Mouse (Mus musculus) lung, embryonic 14.5 days (tissue): ENCODE results near the gene Mex3d. TPM values are rescaled to one million over a fixed set of nuclear protein-coding genes. Genes with fewer than 3 reads are reported as not detected.
A peak's percentile ranks its signal among the peaks of the same experiment; 100 is the strongest.

Experiments
- ATAC-seq: fragments of 200-750 bp; cut with Nextera tagmentation; 2 replicates; pipeline ENCODE4 v1.8.0; 2017; ENCODE audit warnings: mild to moderate bottlenecking, moderate TSS enrichment, moderate library complexity; ENCODE audit not compliant: insufficient read depth
- DNase-seq: peaks from one replicate; pipeline ENCODE4 v3.0.0-alpha.2; 2015
- H3K27ac ChIP-seq: fragments of 300-500 bp; sonication (generic); 2 replicates; pipeline ENCODE4 v1.5.1; 2014; ENCODE audit warnings: low read depth, mild to moderate bottlenecking, moderate library complexity
- H3K27me3 ChIP-seq: fragments of 300-500 bp; sonication (generic); 2 replicates; pipeline ENCODE4 v1.6.1; 2014; ENCODE audit warnings: low read length, control low read depth; ENCODE audit not compliant: insufficient read depth
- H3K36me3 ChIP-seq: fragments of 300-500 bp; sonication (generic); 2 replicates; pipeline ENCODE4 v1.6.1; 2014; ENCODE audit warnings: control low read depth; ENCODE audit not compliant: insufficient read depth
- H3K4me1 ChIP-seq: fragments of 300-500 bp; sonication (generic); 2 replicates; pipeline ENCODE4 v1.6.1; 2014; ENCODE audit warnings: antibody characterized with exemption, control low read depth; ENCODE audit not compliant: insufficient read depth
- H3K4me2 ChIP-seq: fragments of 300-500 bp; sonication (generic); 2 replicates; pipeline ENCODE4 v1.6.1; 2014; ENCODE audit warnings: mild to moderate bottlenecking
- H3K4me3 ChIP-seq: fragments of 300-500 bp; sonication (generic); 2 replicates; pipeline ENCODE4 v1.5.1; 2014; ENCODE audit warnings: low read depth, low read length
- H3K9ac ChIP-seq: fragments of 300-500 bp; sonication (generic); 2 replicates; pipeline ENCODE4 v1.6.1; 2014
- H3K9me3 ChIP-seq: fragments of 300-500 bp; sonication (generic); 2 replicates; pipeline ENCODE4 v1.6.1; 2016; ENCODE audit warnings: low read depth, low read length, control low read depth
- CTCF ChIP-seq: IDR thresholded peaks from 2 replicates; pipeline ENCODE4 v1.5.1; 2016; ENCODE audit warnings: antibody characterized with exemption, low read depth
- WGBS: fragments of 180-500 bp; shearing (Covaris S2); extraction: QIAGEN DNeasy Blood & Tissue Kit; methylation state at CpG from one replicate; pipeline ENCODE4 v1.1.7; 2014; 5-methylcytosine and 5-hydroxymethylcytosine counted together
- polyA plus RNA-seq: library from polyadenylated mRNA; unstranded; fragments of >200 nt; fragmentation: Nextera tagmentation; extraction: Ambion mirVana; gene quantifications from 2 replicates; pipeline ENCODE4 v1.2.1, GENCODE M21; 2014

Mex3d gene
- polyA plus RNA-seq, 1 experiment from 2014 or later = 8.6 TPM

GRCm38 (mm10) chr10:80395025-80395627 lies 7.7 kb upstream of the Mex3d start:
- no peaks in the 10 kb centered on the region for H3K27me3 ChIP-seq
- H3K4me2 ChIP-seq = no peak overlapping the region
- no peak for ATAC-seq
- H3K9ac ChIP-seq = no peak overlapping the region
- peaks cover 68% of the 10 kb centered on the region for H3K36me3 ChIP-seq
- H3K27ac ChIP-seq = no peak overlapping the region
- WGBS = 94% methylated on average over 35 of the region's 35 CpGs
- no peak for DNase-seq
- TF ChIP-seq CTCF = no peak
- H3K4me1 ChIP-seq = peaks cover 10% of the 10 kb centered on the region; the same call in 1 of the 2 replicates
- no peaks in the 10 kb centered on the region for H3K9me3 ChIP-seq
- no peak overlapping the region for H3K4me3 ChIP-seq

- Histone ChIP-seq H3K36me3 (peaks cover 68% of the 10 kb centered on the region), H3K27me3 (no peaks in the 10 kb centered on the region), H3K4me3 (no peak overlapping the region), H3K9me3 (no peaks in the 10 kb centered on the region), H3K9ac (no peak overlapping the region), H3K27ac (no peak overlapping the region), H3K4me2 (no peak overlapping the region), H3K4me1 (peaks cover 5% of the 10 kb centered on the region; the same call in 1 of the 2 replicates)
- DNase-seq = no peak
- WGBS = 88% methylated on average over 5 of the region's 5 CpGs
- TF ChIP-seq CTCF = no peak
- no peak for ATAC-seq
Measured at GRCm38 (mm10) chr10:80392687-80393086, 5.2 kb upstream of the Mex3d start.

- Histone ChIP-seq H3K27me3 (no peaks in the 10 kb centered on the region), H3K36me3 (peaks cover 52% of the 10 kb centered on the region), H3K4me2 (no peak overlapping the region), H3K27ac (no peak overlapping the region), H3K4me3 (no peak overlapping the region), H3K9me3 (no peaks in the 10 kb centered on the region), H3K4me1 (no peaks in the 10 kb centered on the region), H3K9ac (no peak overlapping the region)
- WGBS = 72% methylated on average over 9 of the region's 9 CpGs
- no peak for DNase-seq
- no peak for TF ChIP-seq CTCF
- no peak for ATAC-seq
Measured at GRCm38 (mm10) chr10:80390697-80391096, 3.2 kb upstream of the Mex3d start.

GRCm38 (mm10) chr10:80389185-80389708 lies 1.8 kb upstream of the Mex3d start:
- no peak overlapping the region for H3K27ac ChIP-seq
- 61% methylated on average over 4 of the region's 4 CpGs for WGBS
- no peaks in the 10 kb centered on the region for H3K27me3 ChIP-seq
- no peak overlapping the region for H3K4me3 ChIP-seq
- TF ChIP-seq CTCF = no peak
- H3K9ac ChIP-seq = 0 out of 2 replicates have a peak overlapping the region, but pooled peaks have one; percentile 58
- no peak overlapping the region for H3K4me2 ChIP-seq
- no peaks in the 10 kb centered on the region for H3K9me3 ChIP-seq
- H3K36me3 ChIP-seq = peaks cover 51% of the 10 kb centered on the region
- ATAC-seq (no peak), DNase-seq (no peak)
- H3K4me1 ChIP-seq = peaks cover 12% of the 10 kb centered on the region; the same call in 1 of the 2 replicates

- DNase-seq (no peak), ATAC-seq (no peak)
- Histone ChIP-seq H3K27me3 (no peaks in the 10 kb centered on the region), H3K4me3 (peak overlapping the region; percentile 95; the same call in 1 of the 2 replicates), H3K27ac (no peak overlapping the region), H3K4me2 (peak overlapping the region; percentile 77; the same call in 1 of the 2 replicates), H3K9ac (peak overlapping the region; percentile 58; the same call in 1 of the 2 replicates), H3K9me3 (no peaks in the 10 kb centered on the region), H3K4me1 (peaks cover 14% of the 10 kb centered on the region; the same call in 1 of the 2 replicates), H3K36me3 (peaks cover 51% of the 10 kb centered on the region)
- WGBS = 28% methylated on average over 2 of the region's 2 CpGs
- no peak for TF ChIP-seq CTCF
Measured at GRCm38 (mm10) chr10:80388731-80389130, 1.3 kb upstream of the Mex3d start.

GRCm38 (mm10) chr10:80386735-80387471 lies 556 bp downstream of the Mex3d start:
- Histone ChIP-seq H3K4me3 (peak overlapping the region; percentile 95), H3K27me3 (no peaks in the 10 kb centered on the region), H3K27ac (peak overlapping the region; percentile 93), H3K9ac (peak overlapping the region; percentile 97), H3K4me2 (peak overlapping the region; percentile 77), H3K36me3 (peaks cover 50% of the 10 kb centered on the region), H3K4me1 (peaks cover 14% of the 10 kb centered on the region; the same call in 1 of the 2 replicates), H3K9me3 (no peaks in the 10 kb centered on the region)
- no peak for TF ChIP-seq CTCF
- under 1% methylated on average over 91 of the region's 94 CpGs for WGBS
- DNase-seq (peak; percentile 56), ATAC-seq (peak; percentile 4; the same call in 1 of the 2 replicates)
